Mouse (Mus musculus) heart, postnatal 0 days (tissue): Measurements from ENCODE around the gene Gpr35. TPM values are rescaled to one million over a fixed set of nuclear protein-coding genes. Genes with fewer than 3 reads are reported as not detected.

Experiments used
- ATAC-seq: fragments of 200-750 bp; cut with Nextera tagmentation; 2 replicates; pipeline ENCODE4 v1.8.0; 2017; ENCODE audit warnings: low read depth, moderate number of reproducible peaks, moderate library complexity; ENCODE audit not compliant: insufficient read depth
- DNase-seq: peaks from one replicate; pipeline ENCODE4 v3.0.0-alpha.2; 2016; ENCODE audit warnings: low spot score
- H3K27ac ChIP-seq: fragments of 300-500 bp; sonication (generic); 2 replicates; pipeline ENCODE4 v1.5.1; 2014; ENCODE audit warnings: low read depth, mild to moderate bottlenecking
- H3K27me3 ChIP-seq: fragments of 300-500 bp; sonication (generic); 2 replicates; pipeline ENCODE4 v1.6.1; 2014; ENCODE audit warnings: low read length, mixed read lengths; ENCODE audit not compliant: control insufficient read depth, insufficient read depth
- H3K36me3 ChIP-seq: fragments of 300-500 bp; sonication (generic); replicated peaks from 2 replicates; pipeline ENCODE4 v1.6.1; 2014; ENCODE audit warnings: low read length, mixed read lengths; ENCODE audit not compliant: control insufficient read depth, insufficient read depth
- H3K4me1 ChIP-seq: fragments of 300-500 bp; sonication (generic); 2 replicates; pipeline ENCODE4 v1.6.1; 2014; ENCODE audit warnings: antibody characterized with exemption; ENCODE audit not compliant: control insufficient read depth, insufficient read depth
- H3K4me2 ChIP-seq: fragments of 300-500 bp; sonication (generic); 2 replicates; pipeline ENCODE4 v1.6.1; 2014; ENCODE audit warnings: low read depth, mild to moderate bottlenecking, low read length, moderate library complexity
- H3K4me3 ChIP-seq: fragments of 300-500 bp; sonication (generic); 2 replicates; pipeline ENCODE4 v1.5.1; 2014; ENCODE audit warnings: low read depth, low read length
- H3K9ac ChIP-seq: fragments of 300-500 bp; sonication (generic); replicated peaks from 2 replicates; pipeline ENCODE4 v1.6.1; 2014; ENCODE audit warnings: low read depth, low read length, mixed read lengths
- H3K9me3 ChIP-seq: fragments of 300-500 bp; sonication (generic); replicated peaks from 2 replicates; pipeline ENCODE4 v1.6.1; 2016; ENCODE audit warnings: low read length; ENCODE audit not compliant: control insufficient read depth
- CTCF ChIP-seq: IDR thresholded peaks from 2 replicates; pipeline ENCODE4 v1.5.1; 2016; ENCODE audit warnings: antibody characterized with exemption, control low read depth, low read depth
- EP300 ChIP-seq: IDR thresholded peaks from 2 replicates; pipeline ENCODE4 v1.6.1; 2016; ENCODE audit warnings: antibody characterized with exemption, low read depth
- whole genome bisulfite sequencing: fragments of 180-500 bp; shearing (Covaris S2); extraction: QIAGEN DNeasy Blood & Tissue Kit; methylation state at CpG from one replicate; pipeline ENCODE4 v1.1.7; 2014; 5-methylcytosine and 5-hydroxymethylcytosine counted together
- polyA plus RNA-seq: library from polyadenylated mRNA; unstranded; fragments of >200 nt; fragmentation: Nextera tagmentation; extraction: Ambion mirVana; gene quantifications from 2 replicates; pipeline ENCODE4 v1.2.1, GENCODE M21; 2015
- total RNA-seq: library from RNA; depleted of rRNA; stranded (reverse); fragments of >200 nt; gene quantifications from 2 replicates; pipeline ENCODE4 v1.2.3, GENCODE M21; 2014; ENCODE audit warnings: low replicate concordance

The Gpr35 gene
- total and polyA plus RNA-seq, 2 experiments from 2014 or later, result 0.23 to 0.34 TPM

GRCm38 (mm10) chr1:93018716-93019115 lies 68.1 kb downstream of the Gpr35 start:
- Histone ChIP-seq H3K4me2 (no peak overlapping the region), H3K27ac (no peak overlapping the region), H3K4me3 (no peak overlapping the region), H3K4me1 (no peaks in the 10 kb centered on the region), H3K9ac (no peak overlapping the region), H3K9me3 (no peaks in the 10 kb centered on the region), H3K36me3 (no peaks in the 10 kb centered on the region), H3K27me3 (no peaks in the 10 kb centered on the region)
- no peak for DNase-seq
- 81% methylated on average over 10 of the region's 10 CpGs for WGBS
- no peak for TF ChIP-seq EP300
- no peak for ATAC-seq

- no peaks in the 10 kb centered on the region for H3K9me3 ChIP-seq
- WGBS, result 69% methylated on average over 4 of the region's 4 CpGs
- ATAC-seq (no peak), DNase-seq (no peak)
- no peaks in the 10 kb centered on the region for H3K27me3 ChIP-seq
- no peak overlapping the region for H3K4me2 ChIP-seq
- no peak overlapping the region for H3K9ac ChIP-seq
- H3K4me3 ChIP-seq, result no peak overlapping the region
- no peak for TF ChIP-seq EP300
- no peak for TF ChIP-seq CTCF
- no peak overlapping the region for H3K27ac ChIP-seq
- no peaks in the 10 kb centered on the region for H3K4me1 ChIP-seq
- H3K36me3 ChIP-seq, result no peaks in the 10 kb centered on the region
Measured at GRCm38 (mm10) chr1:93020602-93021001, 69.9 kb downstream of the Gpr35 start.

- TF ChIP-seq CTCF (no peak), EP300 (no peak)
- H3K4me2 ChIP-seq, result no peak overlapping the region
- no peak overlapping the region for H3K4me3 ChIP-seq
- no peaks in the 10 kb centered on the region for H3K9me3 ChIP-seq
- H3K4me1 ChIP-seq, result no peaks in the 10 kb centered on the region
- ATAC-seq, result no peak
- no peaks in the 10 kb centered on the region for H3K27me3 ChIP-seq
- H3K9ac ChIP-seq, result no peak overlapping the region
- no peaks in the 10 kb centered on the region for H3K36me3 ChIP-seq
- DNase-seq, result no peak
- no peak overlapping the region for H3K27ac ChIP-seq
- WGBS, result 69% methylated on average over 8 of the region's 8 CpGs
Measured at GRCm38 (mm10) chr1:93026600-93026999, 75.9 kb downstream of the Gpr35 start.

GRCm38 (mm10) chr1:93029387-93029786 lies 78.7 kb downstream of the Gpr35 start:
- ATAC-seq, result no peak
- TF ChIP-seq CTCF (no peak), EP300 (no peak)
- WGBS, result 93% methylated on average over 10 of the region's 10 CpGs

GRCm38 (mm10) chr1:93030060-93030459 lies 79.4 kb downstream of the Gpr35 start:
- DNase-seq (no peak), ATAC-seq (no peak)
- Histone ChIP-seq H3K9ac (no peak overlapping the region), H3K9me3 (no peaks in the 10 kb centered on the region), H3K27ac (no peak overlapping the region), H3K4me3 (no peak overlapping the region), H3K27me3 (no peaks in the 10 kb centered on the region), H3K4me1 (peaks cover 13% of the 10 kb centered on the region), H3K4me2 (no peak overlapping the region), H3K36me3 (no peaks in the 10 kb centered on the region)
- WGBS, result 63% methylated on average over 2 of the region's 2 CpGs
- TF ChIP-seq CTCF, result no peak
- TF ChIP-seq EP300, result no peak

More at GRCm38 (mm10) chr1:93029387-93029786, 78.7 kb downstream of the Gpr35 start:
- H3K36me3 ChIP-seq, result no peaks in the 10 kb centered on the region
- no peak for DNase-seq
- peaks cover 10% of the 10 kb centered on the region for H3K4me1 ChIP-seq
- H3K4me2 ChIP-seq, result no peak overlapping the region
- H3K9me3 ChIP-seq, result no peaks in the 10 kb centered on the region
- H3K9ac ChIP-seq, result no peak overlapping the region
- no peak overlapping the region for H3K4me3 ChIP-seq
- no peaks in the 10 kb centered on the region for H3K27me3 ChIP-seq
- no peak overlapping the region for H3K27ac ChIP-seq

GRCm38 (mm10) chr1:93031199-93031598 lies 80.5 kb downstream of the Gpr35 start:
- no peak for ATAC-seq
- 73% methylated on average over 3 of the region's 3 CpGs for whole genome bisulfite sequencing
- Histone ChIP-seq H3K4me2 (no peak overlapping the region), H3K4me3 (no peak overlapping the region), H3K27me3 (no peaks in the 10 kb centered on the region), H3K36me3 (no peaks in the 10 kb centered on the region), H3K9ac (no peak overlapping the region), H3K4me1 (peaks cover 22% of the 10 kb centered on the region), H3K27ac (no peak overlapping the region), H3K9me3 (no peaks in the 10 kb centered on the region)
- no peak for DNase-seq
- TF ChIP-seq CTCF (no peak), EP300 (no peak)
